Mouse (Mus musculus): ENCODE measurements around the gene Tmem44. TPM values are rescaled to one million over a fixed set of nuclear protein-coding genes. Genes with fewer than 3 reads are reported as not detected.

The Tmem44 gene
- polyA plus RNA-seq, 1 experiment: 3.1 TPM

- Histone ChIP-seq H3K36me3 (ENCODE audit: control insufficient read depth, insufficient read depth, low read length) (peaks cover 78% of the 10 kb centered on the region), H3K4me1 (replicated peaks; ENCODE audit: control insufficient read depth, insufficient read depth, low read length) (no peaks in the 10 kb centered on the region)
- DNase-seq: no peak
These were observed 21.6 kb upstream of the Tmem44 start for GRCm38 (mm10) chr16:30572239-30572638.

GRCm38 (mm10) chr16:30571378-30571777 lies 20.7 kb upstream of the Tmem44 start:
- no peak overlapping the region for H3K27ac ChIP-seq (ENCODE audit: control insufficient read depth, insufficient read depth, low read length)
- TF ChIP-seq CTCF (IDR thresholded peaks at IDR 0.05; ENCODE audit: borderline replicate concordance, control insufficient read depth, extremely low read depth, insufficient read depth, low read length, poor library complexity) (no peak), POLR2A (IDR thresholded peaks at IDR 0.05; ENCODE audit: control insufficient read depth, extremely low read depth, insufficient read depth, low read length, poor library complexity) (no peak)
- 46% methylated on average over 5 of the region's 5 CpGs for WGBS
- no peaks in the 10 kb centered on the region for H3K4me1 ChIP-seq (replicated peaks; ENCODE audit: control insufficient read depth, insufficient read depth, low read length)
- no peak overlapping the region for H3K4me3 ChIP-seq (ENCODE audit: control insufficient read depth, insufficient read depth, low read length)
- H3K36me3 ChIP-seq (ENCODE audit: control insufficient read depth, insufficient read depth, low read length): peaks cover 75% of the 10 kb centered on the region
- DNase-seq: no peak
- no peaks in the 10 kb centered on the region for H3K27me3 ChIP-seq (ENCODE audit: control insufficient read depth, insufficient read depth, low read length)

More at GRCm38 (mm10) chr16:30572239-30572638, 21.6 kb upstream of the Tmem44 start:
- TF ChIP-seq POLR2A (IDR thresholded peaks at IDR 0.05; ENCODE audit: control insufficient read depth, extremely low read depth, insufficient read depth, low read length, poor library complexity): no peak
- TF ChIP-seq CTCF (IDR thresholded peaks at IDR 0.05; ENCODE audit: borderline replicate concordance, control insufficient read depth, extremely low read depth, insufficient read depth, low read length, poor library complexity): no peak
- Histone ChIP-seq H3K27me3 (ENCODE audit: control insufficient read depth, insufficient read depth, low read length) (no peaks in the 10 kb centered on the region), H3K4me3 (ENCODE audit: control insufficient read depth, insufficient read depth, low read length) (no peak overlapping the region), H3K27ac (ENCODE audit: control insufficient read depth, insufficient read depth, low read length) (no peak overlapping the region)
- WGBS: 91% methylated on average over 4 of the region's 4 CpGs

DNA sequence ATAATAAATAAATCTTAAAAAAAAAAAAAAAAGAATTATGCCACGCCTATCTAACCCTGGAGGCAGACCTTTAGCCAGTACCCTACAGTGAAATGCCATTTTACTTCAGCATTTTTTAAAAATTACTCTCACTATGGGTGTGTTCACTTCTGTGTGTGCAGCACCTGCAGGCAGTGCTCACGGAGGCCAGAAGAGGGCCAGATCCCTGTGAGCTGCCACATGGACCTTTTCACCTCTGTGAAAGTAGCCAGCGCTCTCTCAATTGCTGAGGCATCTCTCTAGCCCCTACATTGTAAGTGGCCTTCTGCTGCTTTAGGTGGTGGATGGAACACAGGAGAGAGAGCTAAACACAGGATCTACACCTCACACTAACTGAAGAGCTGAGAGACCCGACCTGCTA lies 19.5 kb upstream of the Tmem44 start:
- no peak for DNase-seq
- Histone ChIP-seq H3K27me3 (ENCODE audit: control insufficient read depth, insufficient read depth, low read length) (no peaks in the 10 kb centered on the region), H3K36me3 (ENCODE audit: control insufficient read depth, insufficient read depth, low read length) (peaks cover 79% of the 10 kb centered on the region), H3K4me1 (replicated peaks; ENCODE audit: control insufficient read depth, insufficient read depth, low read length) (no peaks in the 10 kb centered on the region), H3K27ac (ENCODE audit: control insufficient read depth, insufficient read depth, low read length) (no peak overlapping the region), H3K4me3 (ENCODE audit: control insufficient read depth, insufficient read depth, low read length) (no peak overlapping the region)
- no peak for TF ChIP-seq CTCF (IDR thresholded peaks at IDR 0.05; ENCODE audit: borderline replicate concordance, control insufficient read depth, extremely low read depth, insufficient read depth, low read length, poor library complexity)
- WGBS: 96% methylated on average over 4 of the region's 4 CpGs

GRCm38 (mm10) chr16:30565631-30566030 lies 15.0 kb upstream of the Tmem44 start:
- H3K27me3 ChIP-seq (ENCODE audit: control insufficient read depth, insufficient read depth, low read length): no peaks in the 10 kb centered on the region
- peaks cover 89% of the 10 kb centered on the region for H3K36me3 ChIP-seq (ENCODE audit: control insufficient read depth, insufficient read depth, low read length)
- no peak overlapping the region for H3K27ac ChIP-seq (ENCODE audit: control insufficient read depth, insufficient read depth, low read length)
- WGBS: 97% methylated on average over 6 of the region's 6 CpGs
- TF ChIP-seq POLR2A (IDR thresholded peaks at IDR 0.05; ENCODE audit: control insufficient read depth, extremely low read depth, insufficient read depth, low read length, poor library complexity) (no peak), CTCF (IDR thresholded peaks at IDR 0.05; ENCODE audit: borderline replicate concordance, control insufficient read depth, extremely low read depth, insufficient read depth, low read length, poor library complexity) (no peak)
- no peak overlapping the region for H3K4me3 ChIP-seq (ENCODE audit: control insufficient read depth, insufficient read depth, low read length)
- no peaks in the 10 kb centered on the region for H3K4me1 ChIP-seq (replicated peaks; ENCODE audit: control insufficient read depth, insufficient read depth, low read length)
- DNase-seq: no peak

GRCm38 (mm10) chr16:30560601-30561000 lies 10.0 kb upstream of the Tmem44 start:
- Histone ChIP-seq H3K27ac (ENCODE audit: control insufficient read depth, insufficient read depth, low read length) (no peak overlapping the region), H3K36me3 (ENCODE audit: control insufficient read depth, insufficient read depth, low read length) (peaks cover 56% of the 10 kb centered on the region), H3K4me1 (replicated peaks; ENCODE audit: control insufficient read depth, insufficient read depth, low read length) (no peaks in the 10 kb centered on the region), H3K4me3 (ENCODE audit: control insufficient read depth, insufficient read depth, low read length) (no peak overlapping the region), H3K27me3 (ENCODE audit: control insufficient read depth, insufficient read depth, low read length) (no peaks in the 10 kb centered on the region)
- TF ChIP-seq POLR2A (IDR thresholded peaks at IDR 0.05; ENCODE audit: control insufficient read depth, extremely low read depth, insufficient read depth, low read length, poor library complexity): no peak
- no peak for TF ChIP-seq CTCF (IDR thresholded peaks at IDR 0.05; ENCODE audit: borderline replicate concordance, control insufficient read depth, extremely low read depth, insufficient read depth, low read length, poor library complexity)
- 96% methylated on average over 4 of the region's 4 CpGs for WGBS
- DNase-seq: no peak

GRCm38 (mm10) chr16:30559312-30559992 lies 8.8 kb upstream of the Tmem44 start:
- Histone ChIP-seq H3K4me3 (ENCODE audit: control insufficient read depth, insufficient read depth, low read length) (no peak overlapping the region), H3K36me3 (ENCODE audit: control insufficient read depth, insufficient read depth, low read length) (peaks cover 44% of the 10 kb centered on the region), H3K4me1 (replicated peaks; ENCODE audit: control insufficient read depth, insufficient read depth, low read length) (no peaks in the 10 kb centered on the region), H3K27ac (ENCODE audit: control insufficient read depth, insufficient read depth, low read length) (no peak overlapping the region), H3K27me3 (ENCODE audit: control insufficient read depth, insufficient read depth, low read length) (no peaks in the 10 kb centered on the region)
- TF ChIP-seq CTCF (IDR thresholded peaks at IDR 0.05; ENCODE audit: borderline replicate concordance, control insufficient read depth, extremely low read depth, insufficient read depth, low read length, poor library complexity) (no peak), POLR2A (IDR thresholded peaks at IDR 0.05; ENCODE audit: control insufficient read depth, extremely low read depth, insufficient read depth, low read length, poor library complexity) (no peak)
- WGBS: 89% methylated on average over 5 of the region's 5 CpGs
- DNase-seq: no peak

GRCm38 (mm10) chr16:30554109-30554508 lies 3.5 kb upstream of the Tmem44 start:
- WGBS: 98% methylated on average over 8 of the region's 8 CpGs
- peaks cover 3% of the 10 kb centered on the region; the same call in 1 of the 2 replicates for H3K36me3 ChIP-seq (ENCODE audit: control insufficient read depth, insufficient read depth, low read length)
- no peak overlapping the region for H3K4me3 ChIP-seq (ENCODE audit: control insufficient read depth, insufficient read depth, low read length)
- peaks cover 4% of the 10 kb centered on the region for H3K4me1 ChIP-seq (replicated peaks; ENCODE audit: control insufficient read depth, insufficient read depth, low read length)
- no peaks in the 10 kb centered on the region for H3K27me3 ChIP-seq (ENCODE audit: control insufficient read depth, insufficient read depth, low read length)
- no peak for TF ChIP-seq POLR2A (IDR thresholded peaks at IDR 0.05; ENCODE audit: control insufficient read depth, extremely low read depth, insufficient read depth, low read length, poor library complexity)
- no peak for TF ChIP-seq CTCF (IDR thresholded peaks at IDR 0.05; ENCODE audit: borderline replicate concordance, control insufficient read depth, extremely low read depth, insufficient read depth, low read length, poor library complexity)
- no peak overlapping the region for H3K27ac ChIP-seq (ENCODE audit: control insufficient read depth, insufficient read depth, low read length)
- DNase-seq: no peak

All from thymus, adult 2 months (tissue).